Mouse (Mus musculus): Measurements from ENCODE around the gene Rdh12.
"Not testable (repeated sequence)": the region's sequence is repeated elsewhere in the genome, so short reads cannot be mapped to it uniquely, and the experiment has no call there.

Gene Rdh12

GRCm38 (mm10) chr12:79208703-79209464 is at the start of gene Rdh12:
Rdh12 (plus strand) TSS chr12:79208914.
- DNase-seq: peak; percentile 62

GRCm38 (mm10) chr12:79162876-79163275 is 45.8 kb upstream of the Rdh12 start:
- no peak for DNase-seq

- DNase-seq: no peak
These were observed 39.5 kb upstream of the Rdh12 start for GRCm38 (mm10) chr12:79169173-79169572.

- no peak for DNase-seq
These were observed 38.3 kb upstream of the Rdh12 start for GRCm38 (mm10) chr12:79170421-79170820.

GRCm38 (mm10) chr12:79171269-79171995 is 37.3 kb upstream of the Rdh12 start:
- DNase-seq: peak; percentile 42

- peak; percentile 91 for DNase-seq
These were observed 36.4 kb upstream of the Rdh12 start, which contains the start of gene Vti1b for GRCm38 (mm10) chr12:79172019-79172941. Vti1b (minus strand) TSS chr12:79172667.

- peak; percentile 41 for DNase-seq
These were observed 35.0 kb upstream of the Rdh12 start for GRCm38 (mm10) chr12:79173721-79174120.

GRCm38 (mm10) chr12:79175998-79176397 is 32.7 kb upstream of the Rdh12 start:
- DNase-seq: no peak

- DNase-seq: not testable (repeated sequence)
These were observed 23.6 kb upstream of the Rdh12 start for GRCm38 (mm10) chr12:79185160-79185559.

- DNase-seq: peak; percentile 76
These were observed 17.6 kb upstream of the Rdh12 start for GRCm38 (mm10) chr12:79190931-79191673.

GRCm38 (mm10) chr12:79191701-79192100 is 17.0 kb upstream of the Rdh12 start:
- peak; percentile 69 for DNase-seq

- no peak for DNase-seq
These were observed 16.5 kb upstream of the Rdh12 start, which contains the start of gene Rdh11 for GRCm38 (mm10) chr12:79192193-79192592. Rdh11 (minus strand) TSS chr12:79192293.

- peak; percentile 65 for DNase-seq
These were observed 15.3 kb upstream of the Rdh12 start for GRCm38 (mm10) chr12:79193441-79193840.

- DNase-seq: no peak
These were observed 11.6 kb upstream of the Rdh12 start for GRCm38 (mm10) chr12:79197105-79197504.

- no peak for DNase-seq
These were observed 6.8 kb upstream of the Rdh12 start for GRCm38 (mm10) chr12:79201882-79202281.

- DNase-seq: no peak
These were observed 2.7 kb downstream of the Rdh12 start for GRCm38 (mm10) chr12:79211447-79211846.

- DNase-seq: no peak
These were observed 8.8 kb downstream of the Rdh12 start for GRCm38 (mm10) chr12:79217511-79217910.

GRCm38 (mm10) chr12:79235485-79236080 is 26.9 kb downstream of the Rdh12 start:
- no peak for DNase-seq

GRCm38 (mm10) chr12:79241985-79242384 is 33.3 kb downstream of the Rdh12 start:
- DNase-seq: no peak

- no peak for DNase-seq
These were observed 34.2 kb downstream of the Rdh12 start for GRCm38 (mm10) chr12:79242921-79243320.

GRCm38 (mm10) chr12:79248110-79248509 is 39.4 kb downstream of the Rdh12 start:
- DNase-seq: no peak
